Mouse (Mus musculus) frontal cortex, postnatal 36 days (tissue): ENCODE measurements around the gene Cfap44.

Experiments used
- DNase-seq, 2 experiments: peaks; one replicate each; pipeline ENCODE4 v3.0.0; 2022; ENCODE audit warnings: low spot score in 2 of 2

Gene Cfap44

GRCm38 (mm10) chr16:44394577-44395243 lies at the start of gene Cfap44:
Cfap44 (plus strand) TSS chr16:44394796.
- peak; percentile 84 to 91 for DNase-seq

GRCm38 (mm10) chr16:44347071-44347901 lies 47.3 kb upstream of the Cfap44 start, which contains the start of gene Spice1:
Spice1 (plus strand) TSS chr16:44347121.
- peak; percentile 89 to 93 for DNase-seq

DNA sequence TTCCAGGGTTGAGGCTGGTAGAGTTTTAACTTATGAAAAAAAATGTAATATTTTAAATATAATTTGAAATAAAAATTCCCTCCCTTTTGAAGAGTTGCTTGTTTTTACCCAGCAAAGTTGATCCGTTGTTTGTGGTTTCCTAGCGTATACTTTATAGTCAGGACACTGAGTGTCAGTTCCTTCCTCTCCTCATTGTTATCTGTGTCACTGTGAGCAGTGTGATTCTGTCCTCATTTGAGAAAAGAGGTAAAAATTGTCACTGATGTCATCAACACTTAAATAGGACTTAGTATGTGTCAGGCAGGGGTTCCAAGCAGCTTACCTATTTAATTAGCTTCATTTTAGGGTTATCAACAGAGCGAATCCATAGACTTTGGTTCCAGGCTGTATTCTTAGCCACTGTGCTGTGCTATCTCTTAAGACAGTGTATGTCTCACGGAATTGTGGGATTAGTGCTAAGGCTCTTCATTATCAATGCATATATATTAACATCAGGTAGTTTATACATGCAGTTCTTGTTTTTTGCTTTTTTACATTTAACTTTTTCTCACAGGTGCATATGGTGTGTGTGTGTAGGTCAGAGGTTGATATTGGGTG lies 44.7 kb upstream of the Cfap44 start:
- DNase-seq: no peak

GRCm38 (mm10) chr16:44356291-44356690 lies 38.3 kb upstream of the Cfap44 start:
- no peak for DNase-seq

DNA sequence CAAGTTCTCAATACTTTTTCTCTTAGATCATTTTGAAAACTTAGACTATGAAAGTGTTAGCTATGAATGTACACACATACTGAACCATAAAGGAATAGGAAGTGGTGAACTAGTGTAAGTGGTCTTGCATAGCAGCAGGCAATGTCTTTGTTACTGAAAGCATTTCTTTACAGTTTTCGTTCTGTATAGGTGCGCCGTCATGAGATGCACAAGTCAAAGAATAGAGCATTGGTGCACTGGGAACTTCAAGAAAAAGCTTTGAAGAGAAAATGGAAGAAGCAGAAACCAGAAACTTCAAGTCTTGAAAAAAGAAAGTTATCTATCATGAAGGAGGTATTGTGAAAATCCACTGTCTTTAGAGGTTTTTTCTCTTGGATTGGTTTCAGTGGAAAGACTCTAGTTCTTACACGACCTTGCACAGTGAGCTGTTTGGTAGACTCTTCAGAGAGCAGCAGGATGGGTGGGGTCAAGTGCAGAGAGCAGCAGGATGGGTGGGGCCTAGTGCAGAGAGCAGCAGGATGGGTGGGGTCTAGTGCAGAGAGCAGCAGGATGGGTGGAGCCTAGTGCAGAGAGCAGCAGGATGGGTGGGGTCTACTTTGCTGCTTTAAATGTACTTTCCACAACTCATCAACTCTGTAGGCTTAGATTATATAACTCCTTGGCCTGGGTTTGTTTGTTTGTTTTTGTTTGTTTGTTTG lies 36.9 kb upstream of the Cfap44 start:
- DNase-seq: no peak

DNA sequence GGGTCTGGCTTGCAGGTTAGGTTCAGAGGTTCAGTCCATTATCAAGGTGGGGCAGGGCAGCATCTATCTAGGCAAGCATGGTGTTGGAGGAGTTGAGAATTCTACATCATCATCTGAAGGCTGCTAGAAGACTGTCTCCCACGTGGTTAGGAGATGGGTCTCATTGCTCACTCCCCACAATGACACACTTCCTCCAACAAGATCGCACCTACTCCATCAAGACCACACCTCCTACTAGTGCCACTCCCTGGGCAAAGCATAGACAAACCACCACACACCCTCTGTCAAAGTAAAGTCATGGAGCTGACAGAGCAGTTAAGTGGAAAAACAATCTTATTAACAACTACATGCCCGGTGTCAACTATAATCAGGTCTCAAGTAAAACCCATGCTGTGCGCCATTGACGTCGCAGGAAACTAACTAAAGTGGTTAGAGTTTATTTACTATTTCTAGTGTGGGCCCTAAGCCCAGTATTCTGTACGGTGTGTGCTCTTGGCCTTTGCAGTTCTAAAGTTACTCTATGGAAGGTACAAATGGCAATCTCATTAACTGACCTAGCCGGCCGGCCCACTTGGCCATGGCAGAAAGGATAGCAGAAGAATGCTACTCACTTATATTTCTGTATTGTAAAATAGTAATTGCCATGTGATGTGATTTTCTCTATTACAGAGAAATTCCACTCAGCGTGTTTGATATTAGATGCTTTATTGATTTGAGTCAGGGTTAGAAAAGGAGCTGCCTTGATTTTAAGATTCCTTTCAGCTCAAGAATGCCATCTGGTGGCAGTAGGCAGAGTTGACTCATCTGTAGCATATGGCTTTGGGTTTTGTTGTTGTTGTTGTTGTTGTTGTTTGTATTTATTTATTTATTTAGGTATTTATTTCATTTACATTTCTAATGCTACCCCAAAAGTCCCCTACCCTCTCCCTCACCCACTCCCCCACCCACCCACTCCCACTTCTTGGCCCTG lies 32.4 kb upstream of the Cfap44 start:
- peak; percentile 9 to 35 for DNase-seq

DNA sequence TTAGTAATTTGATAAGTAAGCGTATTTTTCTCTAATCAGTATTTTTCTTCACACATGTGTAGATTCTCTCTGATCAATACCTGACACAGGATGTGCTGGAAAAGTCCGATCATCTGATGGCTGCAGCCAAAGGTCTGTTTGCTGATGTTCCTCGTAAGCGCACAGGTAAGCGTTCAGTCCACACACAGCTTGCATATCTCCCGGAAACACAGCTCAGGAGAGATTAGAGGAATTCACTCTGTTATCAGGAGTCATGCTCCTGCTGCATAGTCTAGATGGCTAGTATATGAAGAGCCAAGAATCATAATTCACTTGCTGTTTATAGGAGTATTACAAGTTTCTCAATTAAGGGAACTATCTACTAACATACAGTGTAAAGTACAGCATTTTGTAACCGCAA lies 29.1 kb upstream of the Cfap44 start:
- no peak for DNase-seq

DNA sequence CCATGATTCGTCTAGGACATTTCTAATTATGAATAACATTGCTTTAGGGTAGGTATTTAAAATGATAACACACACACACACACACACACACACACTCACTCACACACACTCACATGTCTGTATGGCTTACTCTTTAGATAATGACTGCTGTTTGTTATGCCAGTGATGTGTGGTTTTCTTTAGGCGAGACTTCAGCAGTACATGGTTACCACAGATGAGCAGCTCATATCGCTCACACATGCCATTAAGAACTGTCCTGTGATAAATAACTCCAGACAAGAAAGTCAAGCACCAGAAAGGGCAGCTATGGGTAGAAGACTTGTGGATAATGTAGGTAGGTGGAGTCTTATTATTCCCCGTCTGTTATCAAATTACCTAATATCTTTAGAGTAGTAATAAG lies 19.1 kb upstream of the Cfap44 start:
- no peak for DNase-seq

DNA sequence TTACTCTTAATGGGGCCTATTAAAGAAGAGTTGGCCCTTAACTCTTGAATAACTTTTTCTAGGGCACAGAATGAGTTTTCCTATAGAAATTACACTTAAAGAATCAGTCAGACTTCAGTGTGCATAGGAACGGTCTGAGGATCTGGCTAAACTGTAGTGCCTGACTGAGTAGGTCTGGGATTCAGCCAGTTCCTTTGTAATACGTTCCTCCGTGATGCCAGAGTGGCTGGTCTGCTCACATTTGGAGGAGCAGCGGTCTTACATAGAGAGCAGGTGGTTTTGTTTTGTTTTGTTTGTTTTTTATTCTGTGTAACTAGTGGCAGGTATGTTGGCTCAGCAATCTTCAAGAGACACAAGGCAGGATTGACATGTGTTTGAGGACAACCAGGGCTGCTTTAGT lies 14.6 kb upstream of the Cfap44 start:
- DNase-seq: no peak

DNA sequence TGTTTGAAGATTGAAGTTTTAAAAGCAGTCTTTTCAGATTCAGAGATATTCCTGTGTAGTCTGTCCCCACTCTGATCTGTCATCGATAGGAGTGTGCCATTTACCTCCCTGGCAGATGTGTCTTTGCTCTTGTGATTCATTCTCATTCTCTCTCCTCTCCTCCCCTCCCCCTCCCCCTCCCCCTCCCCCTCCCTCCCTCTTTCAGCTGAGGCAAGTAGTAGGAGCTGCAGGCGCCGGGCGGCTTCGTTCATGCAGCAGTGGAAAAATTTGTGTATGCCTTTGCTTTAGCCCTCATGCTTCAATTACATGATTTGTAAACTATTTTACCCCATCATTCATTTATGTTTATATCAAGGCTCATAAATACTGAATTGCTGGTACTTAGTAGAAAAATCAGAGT lies 13.0 kb upstream of the Cfap44 start:
- no peak for DNase-seq

DNA sequence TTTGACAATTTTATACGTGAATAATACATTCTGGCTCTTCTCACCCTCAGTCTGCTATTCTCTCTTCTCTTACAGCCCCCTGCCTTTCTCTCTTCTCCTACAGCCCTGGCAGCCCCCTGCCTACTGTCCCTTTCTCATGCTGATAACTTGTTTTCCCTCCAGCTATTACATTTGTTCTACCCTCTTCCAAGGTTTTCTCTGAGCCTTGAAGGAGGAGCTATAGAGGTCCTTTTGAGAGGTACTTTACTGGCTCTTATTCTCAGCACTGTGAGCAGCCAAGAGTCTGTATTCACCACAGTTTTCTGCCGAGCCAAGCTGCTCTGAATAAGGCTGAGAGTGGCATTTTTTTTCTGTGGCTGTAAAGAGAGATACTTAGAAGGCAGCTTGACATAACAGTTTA lies 11.0 kb upstream of the Cfap44 start:
- no peak for DNase-seq

DNA sequence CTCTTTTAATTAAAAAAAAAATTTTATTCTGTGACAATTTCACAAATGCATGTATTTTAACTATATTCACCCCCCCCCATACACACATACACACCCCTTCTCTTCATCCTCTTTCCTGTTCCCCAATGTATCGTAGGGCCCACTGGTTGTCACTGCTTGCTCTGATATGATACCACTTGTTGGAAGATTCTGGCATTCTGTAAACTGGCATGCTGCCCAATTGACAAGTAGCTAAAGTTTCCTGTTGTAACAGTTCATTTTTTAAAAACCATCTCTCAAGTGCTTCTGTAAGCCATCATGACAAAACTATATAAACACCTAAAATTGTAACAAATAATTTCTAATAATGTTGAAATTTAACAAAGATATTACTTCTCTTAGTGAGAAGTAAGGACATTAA lies 10.3 kb upstream of the Cfap44 start:
- DNase-seq: no peak

DNA sequence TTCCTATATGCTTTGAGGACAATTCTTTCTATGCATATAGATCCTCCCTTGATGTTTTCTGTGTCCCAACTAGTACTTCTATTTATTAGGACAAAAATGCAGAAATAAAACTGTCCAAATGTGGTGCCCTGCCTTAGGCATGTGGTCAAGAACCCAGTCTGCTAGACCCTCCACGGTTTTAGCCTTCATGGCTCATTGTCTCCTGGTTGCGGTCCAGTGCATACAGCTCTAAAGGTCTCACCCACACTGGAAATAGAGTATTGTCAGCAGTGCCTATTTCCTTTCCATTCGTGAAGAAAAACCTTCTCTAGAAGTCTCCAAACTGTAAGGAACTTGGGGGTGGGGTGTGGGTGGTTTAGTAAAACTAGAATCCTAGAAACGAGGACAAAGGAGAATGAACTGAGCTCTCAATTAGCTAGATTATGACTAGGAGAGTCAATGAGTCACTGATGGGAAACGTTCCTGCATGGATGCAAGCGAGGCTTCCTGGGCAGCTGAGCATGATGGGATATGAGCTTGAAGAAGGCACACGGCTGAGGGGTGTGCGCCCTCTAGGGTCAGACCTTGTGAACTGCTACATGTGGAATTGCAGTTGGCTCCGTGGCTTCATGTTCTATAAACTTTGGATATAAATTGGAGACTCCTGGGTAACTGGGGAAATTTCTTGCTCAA lies 2.6 kb upstream of the Cfap44 start:
- DNase-seq: peak; percentile 58 to 77

DNA sequence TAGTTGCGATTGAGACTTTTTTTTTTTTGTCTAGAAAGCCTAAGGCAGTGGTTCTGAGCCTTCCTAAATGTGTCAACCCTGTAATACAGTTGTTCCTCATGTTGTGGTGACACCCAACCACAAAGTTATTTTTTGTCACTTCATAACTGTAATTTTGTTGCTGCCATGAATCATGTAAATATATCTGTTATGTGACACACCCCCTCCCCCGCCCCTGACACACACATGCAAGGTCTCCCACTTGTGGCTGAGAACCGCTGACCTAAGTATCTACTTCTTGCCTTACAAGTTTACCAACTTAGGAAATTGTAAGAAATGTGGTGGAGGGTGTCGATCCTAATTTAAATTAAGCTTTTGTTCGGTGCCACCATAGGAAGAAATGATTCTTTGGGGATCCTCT lies 10.3 kb downstream of the Cfap44 start:
- no peak for DNase-seq

- no peak for DNase-seq
Observed at GRCm38 (mm10) chr16:44407211-44407610, 12.6 kb downstream of the Cfap44 start.

- DNase-seq: no peak
Observed at GRCm38 (mm10) chr16:44408290-44408689, 13.7 kb downstream of the Cfap44 start.

DNA sequence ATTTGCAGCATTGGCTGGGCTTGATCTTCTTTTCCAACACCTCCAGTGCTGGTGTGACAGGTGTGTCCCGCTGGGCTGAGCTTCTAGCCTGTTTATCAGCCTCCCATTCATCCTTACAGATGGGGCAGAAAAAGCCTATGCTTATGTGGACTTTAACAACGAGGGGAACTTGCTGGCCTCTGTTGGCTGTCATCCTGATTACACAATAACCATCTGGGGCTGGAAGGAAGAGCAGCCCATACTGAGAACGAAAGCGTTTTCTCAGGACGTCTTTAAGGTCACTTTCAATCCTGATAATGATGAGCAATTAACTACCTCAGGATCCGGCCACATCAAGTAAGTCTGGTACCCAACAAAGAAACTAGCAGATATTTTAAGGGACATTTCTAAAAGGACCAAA lies 15.6 kb downstream of the Cfap44 start:
- DNase-seq: no peak

DNA sequence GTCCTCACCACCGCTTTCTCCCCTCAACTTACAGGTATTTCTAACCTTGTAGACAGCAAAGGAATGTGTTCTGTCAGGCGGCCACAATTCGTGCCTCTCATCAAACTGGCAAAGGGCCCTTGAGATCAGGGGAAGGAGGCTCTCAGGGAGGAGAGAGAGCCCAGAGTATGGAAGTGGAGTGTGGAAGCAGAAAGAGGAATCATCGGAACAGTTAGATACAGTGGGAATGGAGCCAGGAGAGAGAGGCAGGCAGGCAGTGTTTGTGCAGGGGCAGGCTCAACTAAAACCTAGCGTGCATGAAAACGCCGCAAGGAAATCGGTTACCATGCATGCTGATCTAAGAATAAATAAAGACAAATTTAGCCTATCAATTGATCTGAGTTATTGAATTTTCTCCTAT lies 23.0 kb downstream of the Cfap44 start:
- peak in 1 of 2 experiments; percentile 19 for DNase-seq

DNA sequence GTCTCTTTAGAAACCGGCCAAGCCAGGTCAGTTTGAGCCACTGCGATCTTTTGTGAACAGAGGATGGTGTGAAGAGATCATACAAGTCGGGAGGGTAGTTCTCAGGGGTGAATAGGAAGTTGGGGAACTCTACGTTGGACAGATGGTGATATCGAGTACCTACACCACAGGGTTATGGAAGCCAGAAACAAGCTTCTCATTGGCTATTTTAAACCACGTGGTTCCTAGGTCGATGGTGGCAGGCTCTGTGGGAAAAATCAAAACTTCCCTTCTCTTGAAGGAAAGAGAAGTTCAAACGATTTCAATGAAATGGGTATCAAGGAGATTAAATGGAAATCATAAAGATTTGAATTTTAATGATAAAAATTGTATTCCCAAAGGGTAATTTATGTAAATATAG lies 27.1 kb downstream of the Cfap44 start:
- DNase-seq: no peak

- peak; percentile 71 to 86 for DNase-seq
Observed at GRCm38 (mm10) chr16:44423499-44423898, 28.9 kb downstream of the Cfap44 start.
